Mouse (Mus musculus) liver, adult (tissue): ENCODE measurements around the gene Plpp1.
A peak's percentile ranks its signal among the peaks of the same experiment; 100 is the strongest.

Experiments
- GATA4 ChIP-seq: IDR thresholded peaks from 2 replicates; pipeline ENCODE4 v1.6.1; 2014; ENCODE audit warnings: mild to moderate bottlenecking, low read length; ENCODE audit not compliant: insufficient replicate concordance

Plpp1 gene

DNA sequence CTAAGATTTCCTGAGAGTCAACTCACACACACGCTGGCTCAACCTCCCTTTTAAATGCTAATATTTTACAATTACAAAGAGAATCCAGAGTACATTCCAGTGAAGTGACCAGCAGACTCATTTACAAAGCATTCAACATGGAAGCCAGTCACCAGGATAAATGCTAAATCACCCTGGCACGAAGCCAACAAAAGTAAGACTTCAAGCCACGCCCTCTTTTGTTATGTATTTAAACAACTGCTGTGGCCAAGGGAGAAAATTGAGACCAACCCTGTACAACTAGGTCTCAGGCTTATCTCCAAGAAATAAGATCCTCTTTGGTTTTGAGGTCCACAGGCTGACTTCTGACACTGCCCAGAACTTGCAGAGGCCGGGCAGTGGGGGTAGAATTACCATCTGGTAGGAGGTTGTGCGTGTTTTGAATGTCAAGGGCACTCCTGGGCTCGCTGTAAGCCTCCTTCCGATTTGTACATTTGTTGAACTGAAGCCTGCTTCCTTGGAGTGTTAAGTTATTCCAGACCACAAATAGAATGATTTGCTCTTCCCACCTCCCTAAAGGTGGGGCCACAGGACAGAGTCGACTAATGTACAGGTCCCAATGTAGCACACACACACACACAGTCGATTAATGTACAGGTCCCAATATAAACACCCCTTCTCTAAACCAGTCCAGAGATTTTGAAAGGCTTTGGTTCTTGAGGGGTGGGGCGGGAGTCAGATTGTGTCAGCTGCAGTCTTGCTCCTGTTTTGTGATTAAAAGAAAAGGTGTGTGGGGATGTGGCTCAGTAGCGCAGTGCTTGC, 29.9 kb upstream of the Plpp1 start:
- TF ChIP-seq GATA4: no peak

DNA sequence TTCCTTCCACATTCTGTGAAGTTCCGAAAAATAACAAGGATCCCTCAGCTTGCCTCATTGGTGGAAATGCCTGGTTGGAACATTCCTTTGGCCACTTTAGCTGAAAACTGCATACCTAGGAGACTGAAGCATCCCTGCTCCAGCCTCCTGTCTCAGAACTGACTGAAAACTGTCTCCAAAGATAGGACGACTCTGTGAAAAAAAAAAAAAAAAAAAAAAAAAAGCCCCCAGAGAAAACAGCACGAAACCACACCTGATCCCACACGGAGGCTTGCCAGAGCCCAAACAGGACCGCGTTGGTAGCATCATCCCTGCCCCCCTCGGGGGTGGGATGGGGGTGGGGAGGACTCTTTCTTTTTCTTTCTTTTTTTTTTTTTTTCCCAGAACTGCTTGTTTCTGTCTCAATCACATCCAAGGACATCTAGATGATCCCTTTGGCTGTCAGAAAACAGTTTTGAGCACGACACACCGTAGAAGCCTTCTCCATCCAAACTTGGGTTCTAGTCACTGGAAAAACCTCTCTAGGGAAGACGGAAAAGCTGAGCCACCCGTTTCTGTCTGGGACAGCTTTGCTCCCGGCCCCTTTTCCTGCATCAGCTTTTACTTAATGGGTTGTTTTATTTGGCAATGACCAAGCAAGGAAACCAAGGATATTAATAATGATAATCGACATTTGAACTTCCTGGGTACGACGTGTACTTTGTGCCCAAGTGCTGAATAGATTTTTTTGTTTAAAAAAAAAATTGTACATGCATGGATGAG, 29.0 kb upstream of the Plpp1 start:
- no peak for TF ChIP-seq GATA4

DNA sequence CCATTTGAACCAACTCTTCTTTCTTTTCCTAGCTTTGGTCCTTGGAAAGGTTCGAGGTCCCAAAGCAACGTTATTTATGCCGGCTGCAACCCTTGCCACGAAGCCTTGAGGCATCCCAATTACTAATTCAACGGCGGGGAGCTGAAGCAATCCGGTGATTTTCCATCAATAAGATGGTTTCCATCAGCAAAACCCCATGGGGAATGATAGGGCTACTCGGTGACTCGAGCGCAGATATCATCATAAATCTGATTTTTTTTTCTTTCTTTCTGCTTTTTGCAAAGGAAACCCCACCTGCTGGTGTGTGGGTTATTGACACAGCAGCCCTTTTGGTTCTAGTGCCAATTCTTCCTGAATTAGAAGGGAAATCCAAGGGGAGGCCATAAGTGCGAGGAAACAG, 28.3 kb upstream of the Plpp1 start:
- no peak for TF ChIP-seq GATA4

DNA sequence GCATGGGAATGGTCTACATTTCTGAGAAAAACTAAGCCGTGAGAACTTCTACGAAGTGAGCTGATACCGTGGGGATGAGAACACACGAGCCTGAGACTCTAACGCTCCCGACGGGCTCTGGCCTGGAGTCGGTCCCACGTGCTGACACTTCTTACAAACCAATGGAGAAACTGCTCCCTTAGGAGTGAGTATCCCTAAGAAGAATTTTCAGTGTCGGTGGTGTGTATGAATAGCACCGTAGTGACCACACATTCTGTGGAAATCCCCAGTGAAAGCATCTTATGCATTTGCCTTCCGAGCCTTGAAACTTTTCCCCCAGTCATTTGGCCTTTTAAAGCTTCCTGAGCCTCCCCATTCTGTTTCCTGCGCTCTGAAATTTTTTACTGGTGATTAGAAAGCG, 27.7 kb upstream of the Plpp1 start:
- no peak for TF ChIP-seq GATA4

DNA sequence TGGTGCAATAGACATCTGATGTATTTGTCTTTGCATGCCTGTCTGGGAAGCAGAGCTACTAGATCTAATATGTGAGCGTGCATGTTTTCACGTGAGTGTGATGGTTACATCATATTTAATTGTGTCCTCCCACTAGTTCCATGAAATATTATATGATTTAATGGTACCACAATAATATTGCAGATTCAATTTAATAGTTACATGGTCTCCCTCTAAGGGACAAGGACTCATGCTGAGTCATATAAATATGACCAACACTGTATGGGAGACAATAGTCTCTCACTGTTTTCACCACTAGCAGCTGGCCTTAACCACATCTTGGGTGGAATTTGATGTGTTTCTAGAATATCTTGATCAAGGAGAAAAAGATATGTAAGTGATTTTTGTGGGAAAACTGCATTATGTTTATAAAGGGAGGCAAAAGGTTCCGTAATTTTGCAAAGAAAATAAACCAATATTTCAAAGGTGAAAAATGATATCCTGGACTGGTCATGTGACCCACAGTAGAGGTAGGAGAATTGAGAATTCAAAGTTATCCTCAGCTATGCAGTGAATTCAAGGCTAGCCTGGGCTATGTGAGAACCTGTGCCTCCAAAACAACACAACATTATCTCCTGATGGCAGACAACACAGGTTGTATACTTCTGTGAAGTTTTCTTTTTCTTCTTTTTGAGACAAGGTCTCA, 26.5 kb upstream of the Plpp1 start:
- no peak for TF ChIP-seq GATA4

DNA sequence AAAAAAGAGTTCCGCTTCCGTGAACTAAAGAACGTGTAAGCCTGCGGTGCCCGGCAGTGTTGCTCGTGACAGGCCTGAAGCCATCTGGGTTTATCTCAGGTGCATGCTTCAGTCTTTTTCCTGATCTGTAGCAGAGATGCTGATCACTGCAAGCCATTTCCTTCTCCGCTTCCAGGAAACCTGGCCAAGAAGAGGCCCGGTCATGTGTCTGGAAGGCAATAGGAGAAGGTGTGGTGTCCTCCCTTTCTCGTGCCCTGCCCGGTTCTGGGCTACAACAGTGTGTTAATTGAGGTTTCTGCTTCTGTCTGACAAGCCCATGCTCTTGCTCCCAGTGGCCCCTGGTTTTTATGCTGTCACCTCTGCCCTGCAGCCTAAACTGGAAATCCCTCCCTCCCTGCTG, 24.7 kb upstream of the Plpp1 start:
- peak; percentile 18; the same call in 1 of the 2 replicates for TF ChIP-seq GATA4

DNA sequence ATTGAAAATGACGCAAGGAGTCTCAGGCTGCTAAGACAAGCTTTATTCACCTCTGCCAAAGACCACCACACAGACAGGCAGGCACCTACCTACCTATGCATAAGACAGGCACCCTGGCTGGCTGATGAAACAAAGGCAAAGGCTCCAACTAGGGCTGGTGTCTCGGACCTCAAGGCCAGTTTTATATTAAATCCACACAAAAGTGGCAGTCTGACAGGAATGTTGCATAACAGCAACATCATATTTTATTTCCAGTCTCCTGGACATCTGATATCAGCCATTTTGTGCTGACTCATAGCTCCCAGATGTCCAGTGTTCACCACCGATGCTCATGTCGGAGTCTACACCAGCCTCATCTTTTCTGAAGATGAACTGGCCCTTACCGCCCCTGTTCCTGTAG, 22.2 kb upstream of the Plpp1 start:
- no peak for TF ChIP-seq GATA4

DNA sequence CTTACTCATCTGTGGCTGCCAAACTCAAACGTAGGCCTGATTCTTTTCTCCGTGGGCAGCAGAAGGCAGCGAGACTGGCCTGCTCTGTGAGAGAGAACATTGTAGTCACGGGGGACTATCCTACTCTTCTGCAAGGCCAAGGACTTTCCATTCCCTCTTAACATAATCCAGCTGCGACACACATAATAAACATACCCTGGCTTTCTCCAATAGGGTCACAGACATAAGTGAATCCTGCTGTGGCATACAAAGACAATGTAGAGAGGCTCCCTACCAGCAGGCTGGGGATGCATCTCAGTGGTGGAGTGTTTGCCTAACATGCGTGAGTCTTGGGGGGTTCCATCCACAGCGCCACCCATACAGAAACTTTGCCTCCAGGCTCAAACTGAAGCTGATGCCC, 15.3 kb upstream of the Plpp1 start:
- TF ChIP-seq GATA4: no peak

DNA sequence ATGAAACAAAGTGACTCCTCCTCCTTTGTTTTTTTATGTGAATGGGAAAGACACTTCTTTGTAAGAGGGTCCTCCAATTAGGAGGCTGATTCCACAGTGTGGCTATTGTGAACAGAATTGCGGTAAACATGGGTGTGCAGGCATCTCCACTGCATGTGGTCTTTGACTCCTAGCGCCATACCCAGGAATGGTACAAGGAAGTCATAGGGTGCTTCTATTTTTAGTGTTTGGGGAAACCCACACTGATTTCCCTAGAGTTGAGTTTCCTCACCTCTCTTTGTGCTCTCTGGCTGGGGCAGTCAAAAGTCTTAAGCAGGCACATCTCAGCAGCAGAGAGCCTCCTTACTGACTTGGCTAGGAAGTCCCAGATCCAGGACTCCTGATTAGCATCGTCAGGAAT, 14.4 kb upstream of the Plpp1 start:
- TF ChIP-seq GATA4: no peak

DNA sequence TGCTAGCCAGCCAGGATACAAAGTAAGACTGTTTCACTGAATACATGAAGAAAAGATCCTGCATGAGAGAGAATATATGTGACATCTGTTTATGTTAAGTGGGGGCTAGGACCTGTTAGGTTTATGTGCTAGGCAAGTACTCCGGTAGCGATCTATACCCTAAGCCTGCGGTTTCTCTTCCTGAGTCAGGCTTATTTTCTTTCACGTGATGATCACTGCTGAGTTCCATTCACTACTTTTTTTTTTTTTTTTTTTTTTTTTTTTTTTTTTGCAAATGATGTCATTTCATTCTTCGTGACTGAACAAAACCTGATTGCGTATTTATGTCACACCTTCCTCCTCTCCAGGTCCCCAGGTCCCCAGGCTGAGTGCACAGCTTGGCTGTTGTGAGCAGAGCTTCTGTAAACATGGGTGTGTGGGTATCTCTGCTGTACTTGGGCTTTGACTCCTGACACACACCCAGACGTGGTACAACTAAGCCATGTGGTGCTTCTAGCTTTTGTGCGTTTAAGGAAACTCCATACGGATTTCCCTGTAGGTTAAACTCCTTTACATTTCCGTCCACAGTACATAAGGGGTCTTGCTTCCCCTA, 13.6 kb upstream of the Plpp1 start:
- TF ChIP-seq GATA4: no peak

DNA sequence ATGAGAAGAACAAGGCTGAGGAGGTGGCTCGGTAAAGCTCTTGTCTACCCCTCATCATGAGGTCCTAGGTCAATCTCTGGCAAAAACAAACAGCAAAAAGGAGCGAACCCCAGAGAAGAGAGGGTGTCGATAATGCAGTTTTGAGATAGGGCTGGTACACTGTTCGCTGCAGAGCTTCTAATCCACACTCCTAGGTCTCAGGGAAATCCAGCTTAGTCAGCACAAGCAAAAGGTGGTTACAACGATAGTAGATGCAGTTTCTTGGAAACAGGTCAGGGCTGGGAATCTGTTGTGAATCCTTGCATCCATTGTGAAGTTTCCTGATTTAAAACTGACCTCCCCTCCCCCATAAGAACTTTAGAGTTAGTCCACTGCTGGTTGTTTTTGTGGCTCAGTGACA, 9.8 kb upstream of the Plpp1 start:
- TF ChIP-seq GATA4: no peak

DNA sequence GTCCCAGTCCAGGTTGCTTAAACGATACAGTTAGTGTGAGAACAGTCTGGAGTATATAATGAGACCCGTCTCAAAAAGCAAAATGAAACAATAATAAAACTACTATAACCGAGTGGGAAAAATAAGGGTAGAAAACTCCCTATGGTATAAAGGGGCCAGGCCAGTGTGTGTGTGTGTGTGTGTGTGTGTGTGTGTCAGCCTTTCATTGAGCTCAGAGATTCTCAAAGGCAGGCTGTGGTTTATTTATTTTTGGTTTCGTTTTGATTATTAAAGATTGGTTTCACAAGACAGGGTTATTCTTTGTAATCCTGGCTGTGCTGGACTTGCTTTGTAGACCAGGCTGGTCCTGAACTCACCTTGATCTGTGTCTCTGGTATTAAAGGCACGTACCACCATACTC, 8.7 kb upstream of the Plpp1 start:
- TF ChIP-seq GATA4: no peak

DNA sequence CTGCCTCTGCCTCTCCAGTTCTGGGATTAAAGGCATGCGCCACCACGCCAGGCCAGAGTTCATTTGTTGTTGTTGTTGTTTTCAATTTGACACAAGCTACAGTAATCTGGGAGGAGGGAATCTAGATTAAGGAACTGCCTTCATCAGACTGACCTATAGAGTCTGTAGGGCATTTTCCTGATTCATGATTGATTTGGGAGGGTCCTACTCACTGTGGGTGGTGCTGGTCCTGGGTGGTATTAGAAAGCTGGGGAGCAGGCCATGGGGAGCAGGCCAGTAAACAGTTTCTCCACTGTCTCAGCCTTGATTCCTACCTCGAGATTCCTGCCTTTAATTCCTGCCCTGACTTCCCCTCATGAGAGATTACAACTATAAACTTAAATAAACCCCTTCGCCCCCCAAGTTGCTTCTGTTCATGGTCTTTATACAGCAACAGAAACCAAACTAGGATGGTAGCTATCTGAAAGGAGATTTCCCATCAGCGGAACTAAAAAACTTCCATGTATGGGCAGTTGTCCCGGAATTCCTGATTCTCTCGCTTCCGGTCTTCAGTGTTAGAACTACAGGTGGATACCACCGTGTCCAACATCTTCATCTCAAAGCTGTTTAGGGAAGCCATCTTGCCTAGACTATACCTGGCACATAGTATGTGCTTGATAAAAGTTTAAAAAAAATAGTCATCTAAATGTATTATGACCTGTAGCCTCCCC, 2.2 kb upstream of the Plpp1 start:
- TF ChIP-seq GATA4: no peak

DNA sequence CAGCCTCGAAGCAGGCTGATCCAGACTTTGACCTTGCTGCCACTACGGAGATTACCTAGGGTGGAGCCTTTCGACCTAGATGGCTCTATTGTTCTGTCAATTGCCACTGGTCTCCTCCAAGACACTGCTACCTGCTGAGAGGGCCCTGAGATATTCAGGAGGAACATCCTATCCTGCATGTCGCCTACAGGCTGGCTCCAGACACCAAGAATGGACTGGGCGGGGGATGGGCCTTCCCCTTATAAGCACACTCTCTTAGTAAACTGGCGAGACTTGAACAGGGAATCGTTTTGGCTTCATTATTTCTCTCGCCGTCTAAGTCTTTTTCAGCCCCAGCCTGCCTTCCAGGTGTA, 1.7 kb upstream of the Plpp1 start:
- TF ChIP-seq GATA4: no peak

DNA sequence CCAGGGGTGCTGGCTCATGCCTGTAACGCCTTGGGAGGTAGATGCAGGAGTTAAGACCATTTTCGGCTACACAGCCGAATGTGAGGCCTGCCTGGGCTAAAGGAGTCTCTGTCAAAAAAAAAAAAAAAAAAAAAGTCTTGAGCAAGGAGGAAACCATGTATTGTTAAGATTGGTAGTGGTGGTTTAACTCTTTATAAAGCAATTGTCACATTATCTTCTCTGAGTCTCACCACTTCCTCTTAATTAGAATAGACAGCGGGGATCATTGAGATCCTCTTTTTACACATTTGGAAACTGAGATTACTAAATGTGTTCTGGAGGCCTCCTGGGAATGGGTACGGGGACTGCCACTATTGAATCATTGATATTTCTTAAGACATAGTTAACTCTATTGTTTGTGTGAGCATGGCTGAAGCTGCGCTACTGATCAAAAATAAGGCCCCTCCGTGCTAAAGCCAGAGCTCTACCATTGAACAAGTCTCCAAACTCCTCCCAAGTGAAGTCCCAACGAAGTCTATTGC, 811 bp upstream of the Plpp1 start:
- TF ChIP-seq GATA4: no peak
